9 mouse cellular contexts compared by ENCODE assay signal in genomic region chr17:73970361-73971027, GRCm38 (mm10). TPM values are rescaled to one million over a fixed set of nuclear protein-coding genes. Genes with fewer than 3 reads are reported as not detected.
DNase-seq lines count a peak whose midpoint lies in the region; ATAC-seq lines count a peak whose summit lies in the region.
"Had no signal": no experiment of that assay in that cellular context is flagged by ENCODE, and none has a peak within 500 bp of the region (broad histone marks: within the 10 kb centered on the region; RNA-seq: fewer than 3 reads in every experiment).

No protein-coding gene starts in this region.

- intact Hi-C loops in heart, postnatal 36 days (cut with DNase I) = loop anchor here (2.0 kb wide), 1 partner anchor 22 kb away; no protein-coding TSS in a partner anchor

- peak; percentile 92 for ATAC-seq in common myeloid progenitor, adult 5-6 weeks (replicated peaks; ENCODE audit: low read depth, poor library complexity, severe bottlenecking)
- ATAC-seq in liver, embryonic 11.5 days (replicated peaks; ENCODE audit: low FRiP score) = peak; percentile 39; the same call in 1 of the 2 replicates
- ATAC-seq in stomach, embryonic 16.5 days (ENCODE audit: insufficient read depth, low FRiP score) = peak; percentile 72; the same call in 1 of the 2 replicates
- no peak for ATAC-seq in midbrain, embryonic 16.5 days

- no peak overlapping the region for H3K4me3 ChIP-seq in liver, embryonic 11.5 days (ENCODE audit: low read depth, low read length)
- no peak overlapping the region for H3K4me3 ChIP-seq in stomach, embryonic 16.5 days (replicated peaks; ENCODE audit: low read length)
- H3K4me3 ChIP-seq in midbrain, embryonic 16.5 days (ENCODE audit: low read depth, low read length) = no peak overlapping the region
- H3K4me3 ChIP-seq: neural tube, embryonic 13.5 days had no signal

- no peaks in the 10 kb centered on the region for H3K9me3 ChIP-seq in liver, embryonic 11.5 days (ENCODE audit: control insufficient read depth, low read length)
- no peaks in the 10 kb centered on the region for H3K9me3 ChIP-seq in stomach, embryonic 16.5 days (replicated peaks; ENCODE audit: control insufficient read depth, low read length)
- no peaks in the 10 kb centered on the region for H3K9me3 ChIP-seq in midbrain, embryonic 16.5 days (replicated peaks; ENCODE audit: control insufficient read depth, low read length, poor library complexity, severe bottlenecking)
- H3K9me3 ChIP-seq: neural tube, embryonic 13.5 days had no signal

- 44% methylated on average over 3 of the region's 3 CpGs for WGBS in liver, embryonic 11.5 days
- WGBS in stomach, embryonic 16.5 days = 46% methylated on average over 3 of the region's 3 CpGs
- WGBS in midbrain, embryonic 16.5 days = 82% methylated on average over 3 of the region's 3 CpGs

- H3K36me3 ChIP-seq in liver, embryonic 11.5 days (ENCODE audit: control insufficient read depth, insufficient read depth, low read length) = no peaks in the 10 kb centered on the region
- H3K36me3 ChIP-seq in stomach, embryonic 16.5 days (ENCODE audit: control insufficient read depth, insufficient read depth, low read length) = no peaks in the 10 kb centered on the region
- no peaks in the 10 kb centered on the region for H3K36me3 ChIP-seq in midbrain, embryonic 16.5 days (ENCODE audit: control insufficient read depth, insufficient read depth, low read length)
- H3K36me3 ChIP-seq: neural tube, embryonic 13.5 days had no signal

- no peaks in the 10 kb centered on the region for H3K27me3 ChIP-seq in liver, embryonic 11.5 days (replicated peaks; ENCODE audit: control insufficient read depth, insufficient read depth, low read length)
- H3K27me3 ChIP-seq in stomach, embryonic 16.5 days (ENCODE audit: control insufficient read depth, insufficient read depth, low read length) = no peaks in the 10 kb centered on the region
- no peaks in the 10 kb centered on the region for H3K27me3 ChIP-seq in midbrain, embryonic 16.5 days (ENCODE audit: control insufficient read depth, insufficient read depth, low read depth, low read length)
- H3K27me3 ChIP-seq: neural tube, embryonic 13.5 days had no signal

- no peaks in the 10 kb centered on the region for H3K4me1 ChIP-seq in liver, embryonic 11.5 days (replicated peaks; ENCODE audit: control insufficient read depth, insufficient read depth, low read length)
- H3K4me1 ChIP-seq in stomach, embryonic 16.5 days (ENCODE audit: control insufficient read depth, insufficient read depth, low read length) = 0 out of 2 replicates have a peak, but pooled peaks cover 4% of the 10 kb centered on the region
- H3K4me1 ChIP-seq in midbrain, embryonic 16.5 days (ENCODE audit: control insufficient read depth, insufficient read depth, low read length) = no peaks in the 10 kb centered on the region
- H3K4me1 ChIP-seq: neural tube, embryonic 13.5 days had no signal

- DNase-seq in ovary, postnatal 36 days (ENCODE audit: low spot score) = peak; percentile 54
- no peak for DNase-seq in ovary, postnatal 10 days (ENCODE audit: low spot score)
- DNase-seq in heart, postnatal 36 days = peak; percentile 86
- DNase-seq in liver, embryonic 11.5 days (ENCODE audit: low spot score) = no peak
- DNase-seq in spleen, postnatal 14 days (ENCODE audit: low spot score in 2 of 2) = no peak

- H3K4me2 ChIP-seq in liver, embryonic 11.5 days = no peak overlapping the region
- H3K4me2 ChIP-seq in stomach, embryonic 16.5 days (ENCODE audit: low read depth, low read length) = no peak overlapping the region
- no peak overlapping the region for H3K4me2 ChIP-seq in midbrain, embryonic 16.5 days (ENCODE audit: low read length)
- H3K4me2 ChIP-seq: neural tube, embryonic 13.5 days had no signal

- H3K9ac ChIP-seq in liver, embryonic 11.5 days (ENCODE audit: low read depth, low read length) = no peak overlapping the region
- H3K9ac ChIP-seq in stomach, embryonic 16.5 days (ENCODE audit: low read length) = no peak overlapping the region
- no peak overlapping the region for H3K9ac ChIP-seq in midbrain, embryonic 16.5 days (ENCODE audit: low read depth, low read length)
- H3K9ac ChIP-seq: neural tube, embryonic 13.5 days had no signal

- no peak overlapping the region for H3K27ac ChIP-seq in liver, embryonic 11.5 days (ENCODE audit: low read depth, low read length)
- no peak overlapping the region for H3K27ac ChIP-seq in stomach, embryonic 16.5 days (ENCODE audit: low read length)
- no peak overlapping the region for H3K27ac ChIP-seq in midbrain, embryonic 16.5 days (ENCODE audit: low read length)
- H3K27ac ChIP-seq: neural tube, embryonic 13.5 days had no signal

RNA-seq across cellular contexts. Expression of gene Xdh, which starts 20.5 kb away (rescaled TPM):
- 5.1 and 9.1 TPM in 2 replicates for total RNA-seq in common myeloid progenitor, adult 5-6 weeks (2017)
- total RNA-seq in heart, postnatal 36 days (2021) = 100 to 1,000 TPM; 104 to 189 TPM
- 0.12 and 0.16 TPM in 2 replicates for polyA plus RNA-seq in liver, embryonic 11.5 days (2014; fragmentation: Nextera tagmentation; extraction: Ambion mirVana)
- 8.0 and 14.7 TPM in 2 replicates for polyA plus RNA-seq in stomach, embryonic 16.5 days (2015; fragmentation: Nextera tagmentation; extraction: Ambion mirVana)
- 0.31 and 0.70 TPM in 2 replicates for polyA plus RNA-seq in midbrain, embryonic 16.5 days (2015; fragmentation: Nextera tagmentation; extraction: Ambion mirVana)

Comparison
In these comparisons a context has a peak if more than half of its experiments do, and no peak if none do; other contexts are left out.
1. DNase-seq: peak in ovary, postnatal 36 days (single experiment) and heart, postnatal 36 days (2 of 2); none in ovary, postnatal 10 days (single experiment), liver, embryonic 11.5 days (single experiment) and spleen, postnatal 14 days (0 of 2).